Mouse (Mus musculus) brain, embryonic 14.5 days (tissue): ENCODE measurements around the gene Fhl5.

Experiments
- CTCF ChIP-seq: fragments of 200-500 bp; IDR thresholded peaks from 2 replicates; pipeline ENCODE4 v1.5.1; 2012; ENCODE audit warnings: inconsistent platforms, mild to moderate bottlenecking, moderate library complexity, borderline replicate concordance; ENCODE audit not compliant: insufficient read depth, insufficient read length; ENCODE audit errors: extremely low read depth
- POLR2A ChIP-seq: fragments of 200-500 bp; IDR thresholded peaks from 2 replicates; pipeline ENCODE4 v1.6.1; 2012; ENCODE audit warnings: mild to moderate bottlenecking, inconsistent platforms, borderline replicate concordance; ENCODE audit not compliant: poor library complexity, insufficient read depth, insufficient read length, severe bottlenecking; ENCODE audit errors: extremely low read depth

DNA sequence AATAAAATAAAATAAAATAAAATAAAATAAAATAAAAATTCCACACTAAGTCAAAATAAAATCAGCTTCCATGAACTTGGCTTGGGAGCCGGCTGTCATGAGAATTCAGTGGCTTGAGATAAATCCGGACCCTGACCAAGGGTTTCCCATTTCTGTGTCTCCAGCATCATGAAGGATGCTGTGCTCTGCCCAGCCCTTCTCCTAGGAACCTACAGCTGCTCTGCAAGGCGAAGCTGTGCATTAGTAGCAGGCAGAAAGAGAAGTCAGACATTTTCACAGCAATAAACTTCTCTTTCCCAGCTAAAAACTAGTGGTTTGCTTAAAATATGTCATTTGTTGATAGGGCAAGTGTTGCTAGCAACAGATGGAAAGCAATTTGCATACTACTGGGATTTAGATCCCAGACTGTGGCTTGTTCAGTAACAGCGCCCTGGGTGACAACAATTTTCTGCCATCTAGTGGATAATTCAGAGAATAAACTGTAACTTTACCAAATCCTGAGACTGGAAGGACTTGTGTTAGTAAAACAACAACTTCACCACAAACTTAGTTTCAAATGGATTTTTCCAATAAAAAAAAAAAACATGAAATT lies 63.0 kb downstream of the Fhl5 start:
- TF ChIP-seq CTCF: peak; percentile 36; the same call in 1 of the 2 replicates
- TF ChIP-seq POLR2A: no peak
